Mouse (Mus musculus) thymus, adult 2 months (tissue): Measurements from ENCODE around the gene Myh9.

Experiments
- CTCF ChIP-seq: fragments of 200-500 bp; IDR thresholded peaks from 2 replicates; pipeline ENCODE4 v1.5.1; 2012; ENCODE audit warnings: mild to moderate bottlenecking, control low read depth, low read length, moderate library complexity, borderline replicate concordance; ENCODE audit not compliant: control insufficient read depth, poor library complexity, insufficient read depth; ENCODE audit errors: extremely low read depth
- POLR2A ChIP-seq: fragments of 200-500 bp; IDR thresholded peaks from 2 replicates; pipeline ENCODE4 v1.6.1; 2012; ENCODE audit warnings: mild to moderate bottlenecking, low read length, control low read depth, moderate library complexity; ENCODE audit not compliant: control insufficient read depth, poor library complexity, insufficient read depth; ENCODE audit errors: extremely low read depth

GRCm38 (mm10) chr15:77889761-77890422 lies 47.9 kb upstream of the Myh9 start:
- TF ChIP-seq POLR2A (no peak), CTCF (no peak)
